Mouse (Mus musculus) T-helper 2 cell (primary cell): ENCODE measurements around the gene Fchsd2.

Experiments
- in situ Hi-C: fragments of 300-600 bp; cut with MboI, MseI; formaldehyde crosslinking; loops from one replicate; pipeline ENCODE4 v1.15.1; 2025; ENCODE audit warnings: high pct_unique_total_duplicates

Gene Fchsd2

GRCm38 (mm10) chr7:101284504-101284903, 191.8 kb downstream of the Fchsd2 start:
- in situ Hi-C loops = no loop called here

- in situ Hi-C loops = no loop called here
Measured at GRCm38 (mm10) chr7:101286891-101287290, 194.2 kb downstream of the Fchsd2 start.

GRCm38 (mm10) chr7:101287820-101288219, 195.2 kb downstream of the Fchsd2 start:
- in situ Hi-C loops = no loop called here

- in situ Hi-C loops = no loop called here
Measured at GRCm38 (mm10) chr7:101288436-101288835, 195.8 kb downstream of the Fchsd2 start.

GRCm38 (mm10) chr7:101290401-101290800, 197.7 kb downstream of the Fchsd2 start:
- in situ Hi-C loops = no loop called here

GRCm38 (mm10) chr7:101291211-101291610, 198.5 kb downstream of the Fchsd2 start:
- in situ Hi-C loops = no loop called here

- in situ Hi-C loops = no loop called here
Measured at GRCm38 (mm10) chr7:101291641-101292040, 199.0 kb downstream of the Fchsd2 start.

GRCm38 (mm10) chr7:101292086-101292485, 199.4 kb downstream of the Fchsd2 start:
- in situ Hi-C loops = no loop called here

GRCm38 (mm10) chr7:101292696-101293095, 200.0 kb downstream of the Fchsd2 start:
- in situ Hi-C loops = no loop called here

- in situ Hi-C loops = no loop called here
Measured at GRCm38 (mm10) chr7:101293138-101293537, 200.5 kb downstream of the Fchsd2 start.

GRCm38 (mm10) chr7:101293611-101294010, 200.9 kb downstream of the Fchsd2 start:
- in situ Hi-C loops = no loop called here

- in situ Hi-C loops = no loop called here
Measured at GRCm38 (mm10) chr7:101295438-101295837, 202.8 kb downstream of the Fchsd2 start.

- in situ Hi-C loops = no loop called here
Measured at GRCm38 (mm10) chr7:101296252-101297022, 203.8 kb downstream of the Fchsd2 start.

GRCm38 (mm10) chr7:101297023-101297405, 204.4 kb downstream of the Fchsd2 start:
- in situ Hi-C loops = no loop called here

GRCm38 (mm10) chr7:101298375-101298774, 205.7 kb downstream of the Fchsd2 start:
- in situ Hi-C loops = no loop called here

- in situ Hi-C loops = no loop called here
Measured at GRCm38 (mm10) chr7:101301361-101301880, 208.8 kb downstream of the Fchsd2 start.

GRCm38 (mm10) chr7:101301881-101302456, 209.3 kb downstream of the Fchsd2 start, which contains the start of gene Atg16l2:
Gene Atg16l2 (minus strand): TSS chr7:101302251.
- in situ Hi-C loops = no loop called here

- in situ Hi-C loops = no loop called here
Measured at GRCm38 (mm10) chr7:101302691-101303090, 210.0 kb downstream of the Fchsd2 start.

- in situ Hi-C loops = no loop called here
Measured at GRCm38 (mm10) chr7:101306841-101307240, 214.2 kb downstream of the Fchsd2 start.

GRCm38 (mm10) chr7:101309985-101310326, 217.3 kb downstream of the Fchsd2 start:
- in situ Hi-C loops = no loop called here

GRCm38 (mm10) chr7:101310327-101311028, 217.8 kb downstream of the Fchsd2 start:
- in situ Hi-C loops = no loop called here

GRCm38 (mm10) chr7:101311061-101311460, 218.4 kb downstream of the Fchsd2 start:
- in situ Hi-C loops = no loop called here
